Mouse (Mus musculus) megakaryocyte, embryonic 14.5 days (primary cell): ENCODE measurements at regions not wholly inside any gene's neighbourhood (a gene's known extent, or its start where the extent isn't known, plus 50 kb on each side); places are given as distances from the start of the nearest gene placed in this dataset.

ENCODE experiments used
- H3K27me3 ChIP-seq: replicated peaks from 2 replicates; pipeline ENCODE3; 2012; ENCODE audit warnings: inconsistent platforms
- H3K36me3 ChIP-seq: replicated peaks from 2 replicates; pipeline ENCODE3; 2012; ENCODE audit warnings: low read length, inconsistent platforms, mixed read lengths
- H3K4me1 ChIP-seq: 2 replicates; pipeline ENCODE4 v1.6.1; 2012; ENCODE audit warnings: inconsistent platforms
- H3K4me3 ChIP-seq: replicated peaks from 2 replicates; pipeline ENCODE3; 2012; ENCODE audit warnings: moderate library complexity, mild to moderate bottlenecking, inconsistent platforms
- H3K9me3 ChIP-seq: 2 replicates; pipeline ENCODE4 v1.6.1; 2012; ENCODE audit warnings: inconsistent platforms
- FLI1 ChIP-seq: IDR thresholded peaks from 2 replicates; pipeline ENCODE4 v1.6.1; 2012; ENCODE audit warnings: low read length, inconsistent platforms, mixed read lengths
- GATA1 ChIP-seq: IDR thresholded peaks from 3 replicates; pipeline ENCODE4 v1.6.1; 2012; ENCODE audit warnings: mixed read lengths, low read length, inconsistent platforms, borderline replicate concordance

DNA sequence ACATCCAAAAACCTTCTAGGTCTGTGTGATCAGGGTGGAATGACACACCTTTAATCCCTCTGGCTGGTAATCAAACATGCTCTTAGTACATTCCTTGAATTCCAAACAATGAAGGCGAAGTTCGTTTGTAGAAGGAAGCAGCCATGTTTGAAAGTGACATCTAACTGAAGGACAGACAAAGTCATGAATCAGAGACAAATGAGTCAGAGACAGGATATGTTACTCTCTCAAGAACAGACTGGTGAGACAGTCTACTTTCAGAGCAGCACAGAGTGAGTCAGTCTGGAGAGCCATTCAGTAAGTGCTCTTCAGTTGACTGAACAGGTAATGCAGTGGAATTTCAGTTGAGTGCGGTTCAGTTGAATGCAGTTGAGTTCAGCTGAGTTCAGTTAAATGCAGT, 150.4 kb downstream of the Cpe start:
- Histone ChIP-seq H3K27me3 (no peaks in the 10 kb centered on the region), H3K4me3 (no peak overlapping the region), H3K4me1 (no peaks in the 10 kb centered on the region), H3K9me3 (peaks cover 22% of the 10 kb centered on the region), H3K36me3 (no peaks in the 10 kb centered on the region)
- TF ChIP-seq FLI1 (no peak), GATA1 (no peak)

DNA sequence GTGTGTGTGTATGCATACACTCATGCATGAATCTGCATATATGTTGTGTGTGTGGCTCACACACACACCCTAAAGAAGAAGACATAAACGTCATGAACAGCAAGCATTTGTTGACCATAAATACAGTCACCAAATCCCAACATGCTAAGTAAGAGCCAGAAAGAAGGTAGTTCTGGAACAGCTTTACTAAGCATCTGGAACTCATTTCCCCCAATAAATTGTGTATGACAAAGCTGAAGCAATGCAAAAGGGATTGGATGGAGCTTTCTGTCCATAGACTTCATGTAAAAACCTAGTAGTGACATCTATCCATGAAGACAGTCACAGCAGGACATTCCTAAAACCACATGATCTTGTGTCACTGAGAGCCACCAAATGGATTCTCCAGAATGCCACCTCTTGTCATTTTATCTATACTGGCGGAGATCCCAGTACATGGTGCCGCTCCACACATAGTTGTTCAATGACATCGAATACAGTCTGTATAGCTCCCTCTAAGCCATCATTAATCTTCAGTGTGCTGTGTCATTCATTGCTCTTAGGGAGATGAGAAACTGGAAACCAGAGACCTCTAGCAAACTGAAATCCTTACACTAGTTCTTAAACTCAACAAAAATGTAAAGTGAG, 152.9 kb downstream of the Cpe start:
- TF ChIP-seq GATA1 (no peak), FLI1 (no peak)
- no peaks in the 10 kb centered on the region for H3K4me1 ChIP-seq
- H3K36me3 ChIP-seq, result no peaks in the 10 kb centered on the region
- peaks cover 20% of the 10 kb centered on the region for H3K9me3 ChIP-seq
- no peak overlapping the region for H3K4me3 ChIP-seq
- H3K27me3 ChIP-seq, result no peaks in the 10 kb centered on the region

DNA sequence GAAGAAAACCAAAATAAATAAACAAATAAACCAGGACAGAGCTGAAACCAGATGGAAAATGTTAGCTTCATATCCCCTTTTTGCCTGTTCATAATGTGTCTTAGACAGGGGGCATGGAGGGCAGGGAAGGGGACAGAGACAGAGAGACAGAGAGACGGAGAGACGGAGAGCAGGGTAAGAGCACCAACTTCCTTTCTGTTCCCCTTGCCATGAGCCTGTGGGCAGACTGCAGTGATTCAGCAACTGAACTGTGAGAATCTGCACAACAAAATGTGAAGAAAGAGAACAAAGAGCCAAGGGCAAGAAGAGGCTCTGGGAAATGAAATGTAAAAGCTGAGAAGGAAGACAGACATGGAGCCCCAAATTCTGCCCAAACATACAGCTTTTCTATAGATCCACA, 161.1 kb downstream of the Cpe start:
- TF ChIP-seq FLI1 (no peak), GATA1 (no peak)

DNA sequence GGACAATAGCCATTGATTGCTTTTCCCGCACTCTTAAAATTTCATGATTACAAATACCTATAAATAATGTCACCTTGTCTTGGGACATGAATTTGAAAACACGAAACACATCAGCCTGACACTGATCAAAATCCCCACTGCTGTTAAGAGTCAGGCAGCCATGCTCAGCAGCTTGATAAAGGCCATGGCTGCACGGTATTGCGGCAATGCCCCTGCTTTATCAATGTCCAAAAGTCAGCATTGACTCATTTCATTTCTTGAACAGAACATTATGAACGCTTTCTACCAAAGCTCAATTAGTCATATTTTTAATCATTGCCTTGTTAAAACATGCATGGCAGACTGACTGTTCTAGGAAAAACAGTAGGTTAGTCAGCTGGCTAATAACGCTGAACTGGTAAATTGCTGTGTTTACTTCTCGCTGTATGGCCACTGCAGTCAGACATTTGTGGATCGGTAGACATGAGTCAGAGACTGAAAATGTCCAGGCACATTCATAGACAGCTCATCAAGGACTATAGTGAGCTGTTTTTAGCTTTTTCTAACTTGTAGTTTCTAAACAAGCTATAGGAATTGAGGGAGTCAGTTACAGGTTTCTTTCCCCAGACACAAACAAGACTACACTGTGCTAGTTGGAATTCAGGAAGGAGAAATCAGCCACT, 170.3 kb downstream of the Cpe start:
- Histone ChIP-seq H3K36me3 (no peaks in the 10 kb centered on the region), H3K4me3 (no peak overlapping the region), H3K27me3 (no peaks in the 10 kb centered on the region), H3K9me3 (0 out of 2 replicates have a peak, but pooled peaks cover 8% of the 10 kb centered on the region), H3K4me1 (no peaks in the 10 kb centered on the region)
- no peak for TF ChIP-seq FLI1
- no peak for TF ChIP-seq GATA1

More for the DNA sequence above, 161.1 kb downstream of the Cpe start:
- Histone ChIP-seq H3K4me1 (no peaks in the 10 kb centered on the region), H3K27me3 (no peaks in the 10 kb centered on the region), H3K4me3 (no peak overlapping the region), H3K9me3 (no peaks in the 10 kb centered on the region), H3K36me3 (no peaks in the 10 kb centered on the region)

DNA sequence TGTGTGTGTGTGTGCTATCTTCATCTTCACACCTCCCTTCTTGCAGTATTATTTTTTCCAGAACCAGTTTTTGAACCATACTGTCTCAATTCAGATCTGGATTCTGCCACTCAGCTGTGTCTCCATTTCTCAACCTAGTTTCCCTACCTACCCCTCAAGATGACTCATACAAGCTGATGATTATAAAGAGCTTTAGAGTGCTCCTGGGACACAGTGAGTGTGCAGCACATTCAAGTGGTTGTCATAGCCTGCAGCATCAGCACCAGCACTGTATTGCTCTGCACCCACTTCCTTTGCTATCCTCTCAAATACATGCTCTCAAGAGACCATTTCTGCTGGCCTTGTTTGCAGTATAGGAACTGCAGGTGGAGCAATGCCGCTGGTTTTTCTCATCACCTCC, 173.2 kb downstream of the Cpe start:
- Histone ChIP-seq H3K27me3 (no peaks in the 10 kb centered on the region), H3K36me3 (no peaks in the 10 kb centered on the region), H3K4me3 (no peak overlapping the region), H3K9me3 (no peaks in the 10 kb centered on the region), H3K4me1 (no peaks in the 10 kb centered on the region)
- no peak for TF ChIP-seq FLI1
- TF ChIP-seq GATA1, result no peak

DNA sequence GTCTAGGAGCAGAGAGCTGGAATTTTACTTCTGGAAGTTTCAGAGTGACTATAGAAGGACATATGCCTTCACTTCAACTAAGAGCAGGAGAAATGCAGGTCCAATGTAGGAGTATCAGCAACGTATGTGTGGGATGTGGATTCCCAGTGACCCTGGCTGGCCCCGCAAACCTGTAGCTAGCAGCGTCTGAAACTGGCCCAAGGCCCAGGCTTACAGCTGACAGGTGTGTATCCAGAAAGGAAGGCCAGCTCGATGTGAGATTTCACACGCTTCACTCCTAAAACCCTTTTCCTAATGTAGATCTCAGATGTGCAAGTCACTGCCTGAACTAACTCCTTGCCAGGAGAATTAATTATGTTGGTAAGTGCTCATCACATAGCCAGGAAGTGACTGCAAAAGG, 176.9 kb downstream of the Cpe start:
- no peaks in the 10 kb centered on the region for H3K36me3 ChIP-seq
- H3K4me3 ChIP-seq, result no peak overlapping the region
- H3K4me1 ChIP-seq, result no peaks in the 10 kb centered on the region
- H3K27me3 ChIP-seq, result no peaks in the 10 kb centered on the region
- H3K9me3 ChIP-seq, result peaks cover 12% of the 10 kb centered on the region
- TF ChIP-seq FLI1 (no peak), GATA1 (no peak)

DNA sequence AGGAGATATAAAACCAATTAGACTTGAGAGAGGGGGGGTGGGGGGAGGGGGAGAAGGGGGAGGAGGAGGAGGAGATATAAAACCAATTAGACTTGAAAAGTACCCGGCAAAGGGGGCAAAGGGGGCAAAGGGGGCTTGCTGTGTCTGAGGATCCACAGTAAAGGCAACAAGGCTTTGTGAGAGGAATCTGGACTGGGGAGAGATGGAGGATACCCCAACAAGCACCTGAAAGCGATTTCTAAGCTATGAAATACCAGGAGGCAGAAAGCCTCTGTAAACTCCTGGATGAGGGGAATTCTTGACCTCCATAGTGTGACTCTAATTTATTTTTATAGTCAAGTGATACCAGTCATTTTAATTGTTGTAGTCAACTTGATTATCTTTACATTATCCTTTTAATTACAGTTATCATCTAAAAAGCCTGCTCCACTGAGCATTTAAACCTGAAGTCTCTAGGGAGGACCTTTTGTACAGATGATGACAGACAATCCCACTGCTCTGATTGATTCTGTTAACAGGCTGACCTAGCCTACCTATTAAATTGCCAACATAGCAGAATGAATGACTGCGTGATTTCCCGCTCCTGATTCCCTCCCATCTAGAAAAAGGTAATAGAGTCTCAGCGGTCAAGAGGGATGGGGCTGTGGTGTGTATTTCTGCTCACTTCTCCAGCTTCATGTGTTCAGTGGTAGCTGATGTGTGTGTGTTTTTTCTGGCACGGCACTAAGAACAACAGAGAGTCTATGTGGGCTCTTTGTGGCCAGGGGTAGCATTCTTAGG, 195.4 kb downstream of the Cpe start:
- H3K4me3 ChIP-seq, result no peak overlapping the region
- TF ChIP-seq GATA1 (no peak), FLI1 (no peak)

DNA sequence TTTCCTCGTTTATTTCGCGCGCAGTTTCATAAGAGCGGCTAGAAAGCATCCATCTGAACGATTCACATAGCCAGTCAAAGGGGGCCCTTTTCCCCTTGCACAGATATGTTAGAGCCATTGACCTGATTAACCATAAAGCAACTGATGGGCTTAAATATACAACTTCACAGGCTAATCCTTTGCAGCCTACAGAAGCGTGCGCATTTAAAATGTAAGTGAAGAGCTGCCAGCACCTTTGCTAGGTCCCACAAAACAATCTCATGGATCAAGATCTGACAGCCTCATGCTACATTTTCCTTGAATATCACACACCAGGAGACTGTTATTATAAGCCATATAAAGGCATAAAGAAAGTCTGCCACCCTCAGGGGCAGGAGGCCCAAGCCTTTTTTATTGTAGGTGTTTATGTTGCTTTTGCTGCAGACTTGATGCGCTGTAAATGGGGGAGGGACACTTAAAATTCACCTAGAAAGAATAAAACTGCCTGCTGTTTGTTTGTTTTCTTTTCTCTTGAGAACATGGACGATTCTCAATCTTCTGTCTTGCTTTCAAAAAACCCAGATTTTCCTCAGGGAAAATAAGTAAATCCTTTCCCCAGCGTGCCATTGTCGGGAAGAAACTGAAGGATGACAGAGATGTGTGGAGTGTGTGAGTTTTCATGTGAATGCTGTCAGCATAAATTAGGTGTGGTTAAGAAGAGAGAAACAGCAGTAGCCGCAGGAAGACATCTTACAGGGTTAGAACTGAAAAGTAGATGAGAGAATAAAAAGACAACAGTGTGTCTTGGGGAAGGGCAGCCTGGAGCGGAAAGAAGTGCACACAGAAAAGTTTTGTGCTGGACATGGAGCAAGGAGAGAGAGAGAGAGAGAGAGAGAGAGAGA, 196.3 kb downstream of the Cpe start:
- H3K4me1 ChIP-seq, result no peaks in the 10 kb centered on the region
- TF ChIP-seq GATA1 (no peak), FLI1 (no peak)

More for the DNA sequence above, 195.4 kb downstream of the Cpe start:
- Histone ChIP-seq H3K27me3 (no peaks in the 10 kb centered on the region), H3K36me3 (no peaks in the 10 kb centered on the region), H3K4me1 (no peaks in the 10 kb centered on the region), H3K9me3 (no peaks in the 10 kb centered on the region)

DNA sequence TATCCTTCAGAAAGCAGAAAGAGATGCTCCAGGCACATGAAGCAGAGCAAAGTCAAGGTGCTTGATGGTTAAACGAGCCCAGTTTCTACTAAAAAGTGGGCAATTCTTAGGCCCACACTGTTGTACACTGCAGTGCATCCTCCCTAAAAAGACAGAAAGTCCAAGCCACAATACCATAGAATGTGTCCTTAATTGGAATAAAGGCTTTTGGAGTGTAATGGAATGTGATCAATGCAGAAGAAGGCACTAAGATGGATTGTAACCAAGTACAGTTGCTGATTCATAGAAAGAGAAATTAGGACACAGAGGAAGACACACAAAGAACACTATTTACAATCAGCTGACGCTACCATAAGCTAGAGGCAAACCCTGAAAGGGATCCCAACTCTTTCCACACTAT, 201.3 kb downstream of the Cpe start:
- H3K4me3 ChIP-seq, result no peak overlapping the region
- no peaks in the 10 kb centered on the region for H3K9me3 ChIP-seq
- TF ChIP-seq FLI1 (no peak), GATA1 (no peak)

More for the DNA sequence above, 196.3 kb downstream of the Cpe start:
- H3K27me3 ChIP-seq, result no peaks in the 10 kb centered on the region
- H3K36me3 ChIP-seq, result no peaks in the 10 kb centered on the region
- no peaks in the 10 kb centered on the region for H3K9me3 ChIP-seq
- H3K4me3 ChIP-seq, result no peak overlapping the region

More for the DNA sequence above, 201.3 kb downstream of the Cpe start:
- H3K4me1 ChIP-seq, result no peaks in the 10 kb centered on the region
- no peaks in the 10 kb centered on the region for H3K36me3 ChIP-seq
- H3K27me3 ChIP-seq, result no peaks in the 10 kb centered on the region
